Mouse (Mus musculus): ENCODE measurements around the gene Fpr1. TPM values are rescaled to one million over a fixed set of nuclear protein-coding genes. Genes with fewer than 3 reads are reported as not detected.
A peak's percentile ranks its signal among the peaks of the same experiment; 100 is the strongest.
"Not testable (repeated sequence)": the region's sequence is repeated elsewhere in the genome, so short reads cannot be mapped to it uniquely, and the experiment has no call there.

Gene Fpr1
- total RNA-seq (2015) (1.8 and 2.3 TPM in 2 replicates), total RNA-seq (2017) (1.4 and 1.5 TPM in 2 replicates)

DNA sequence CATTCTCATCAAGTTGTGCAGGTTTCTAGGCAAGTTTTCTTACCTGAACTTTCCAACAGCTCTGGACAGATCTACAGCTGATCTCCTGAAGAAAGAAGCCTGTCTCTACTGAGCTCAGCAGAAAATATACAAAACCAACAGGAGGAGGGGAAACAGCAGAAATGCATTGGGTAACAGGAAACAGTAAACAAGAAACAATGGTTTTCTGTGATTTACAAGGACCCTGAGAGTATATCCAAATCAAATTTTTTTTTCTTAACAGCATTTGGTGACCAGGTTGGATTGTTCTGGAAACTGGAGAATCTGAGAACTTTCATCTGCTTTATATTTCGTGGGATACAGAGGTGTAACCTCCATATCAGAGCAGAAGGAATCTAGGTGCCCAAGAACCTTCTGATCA, at the start of gene Fpr1:
TSS of gene Fpr1 (minus strand) at position 101 of the 400 bp plus-strand sequence.
- ATAC-seq (replicated peaks; ENCODE audit: poor library complexity), result no peak

DNA sequence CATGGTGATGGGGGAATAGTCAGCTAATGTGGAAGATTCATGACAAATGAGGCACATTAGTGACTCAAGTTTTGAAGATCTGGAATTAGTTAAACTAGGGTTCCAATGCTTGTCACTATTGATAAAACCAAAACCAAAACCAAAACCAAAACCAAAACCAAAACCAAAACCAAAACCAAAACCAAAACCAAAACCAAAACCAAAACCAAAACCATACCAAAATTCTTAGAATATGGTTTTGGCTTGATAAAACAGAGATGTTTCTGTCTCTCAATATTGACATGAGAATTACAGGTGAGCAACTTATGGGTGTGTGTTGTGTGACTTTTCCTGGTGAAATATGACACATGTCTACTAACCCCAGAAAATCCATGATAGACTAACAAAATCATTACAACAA, 34.0 kb upstream of the Fpr1 start:
- no peak for ATAC-seq (replicated peaks; ENCODE audit: poor library complexity)

DNA sequence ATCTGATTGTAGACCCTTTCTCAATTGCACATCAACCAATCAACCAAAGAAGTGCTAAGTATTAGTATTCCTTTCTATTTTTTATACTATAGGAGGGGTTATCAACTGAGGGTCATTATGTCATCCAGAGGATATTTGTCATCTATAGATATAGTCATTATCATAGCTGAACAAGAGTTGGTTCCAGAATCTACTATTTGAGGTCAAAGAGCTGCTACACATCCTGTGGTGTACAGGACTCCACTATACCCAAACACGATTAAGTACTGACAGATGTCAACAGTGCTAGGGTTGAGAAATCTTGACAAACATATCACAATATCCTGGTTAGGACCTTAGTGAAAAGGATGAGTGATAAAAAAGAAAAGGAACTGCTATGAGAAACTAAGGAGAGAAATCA, 33.6 kb upstream of the Fpr1 start:
- no peak for ATAC-seq (replicated peaks; ENCODE audit: poor library complexity)

DNA sequence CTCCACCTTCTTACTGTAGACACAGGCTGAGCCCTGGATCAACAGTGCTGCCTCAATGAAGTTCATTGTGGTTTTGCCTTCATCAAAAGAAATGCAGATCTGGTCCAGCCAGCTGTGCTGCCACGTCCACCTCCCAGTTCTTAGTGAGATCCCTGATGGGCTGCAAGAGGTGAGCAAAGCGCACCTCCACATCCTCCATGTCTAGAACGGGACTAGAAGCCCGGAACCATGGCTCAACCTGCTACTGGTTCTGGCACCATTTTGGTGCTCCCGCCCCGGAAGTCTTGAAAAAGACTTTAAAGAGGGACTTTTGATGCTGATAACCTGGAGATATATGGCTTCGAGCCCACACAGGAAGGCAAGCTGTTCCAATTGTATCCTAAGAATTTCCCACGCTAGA, 28.9 kb upstream of the Fpr1 start:
- not testable (repeated sequence) for ATAC-seq (replicated peaks; ENCODE audit: poor library complexity)

DNA sequence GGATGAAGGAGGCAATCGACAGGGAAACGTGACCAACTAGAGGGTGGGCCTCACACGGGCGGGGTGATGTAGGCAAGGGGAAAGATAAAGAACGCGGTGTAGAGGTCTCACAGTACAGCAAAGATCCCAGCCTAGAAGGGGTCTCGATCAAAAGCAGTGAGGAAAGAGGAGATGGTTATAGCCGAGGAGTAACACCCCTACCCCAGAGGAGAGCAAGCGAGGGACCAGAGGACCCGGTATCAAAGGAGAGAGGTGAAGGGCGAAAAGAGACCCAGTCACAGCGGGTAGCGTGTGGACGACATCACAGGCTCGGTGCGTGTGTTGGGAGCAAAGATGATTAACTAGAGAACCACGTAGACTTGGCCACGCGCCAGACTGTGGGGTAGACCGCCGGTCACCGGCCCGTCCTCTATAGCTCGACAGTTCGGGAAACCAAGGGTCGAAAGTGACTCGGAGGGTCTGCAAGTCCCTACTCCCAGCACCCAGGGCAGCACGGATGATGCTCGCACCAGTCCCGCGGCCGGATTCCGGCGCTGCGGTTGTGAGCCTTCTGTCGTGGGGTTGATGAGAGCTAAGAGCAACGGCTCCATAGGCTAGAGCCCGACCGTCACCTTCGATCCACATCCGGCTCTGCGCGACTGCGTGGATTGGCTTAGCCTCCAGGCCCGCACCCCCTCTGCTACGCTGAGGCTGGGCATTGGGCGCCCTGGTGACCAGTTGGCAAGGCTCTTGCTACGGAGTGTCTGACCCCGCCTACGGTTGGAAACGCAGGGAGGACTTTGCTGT, 26.1 kb upstream of the Fpr1 start:
- peak; percentile 95 for ATAC-seq (replicated peaks; ENCODE audit: poor library complexity)

DNA sequence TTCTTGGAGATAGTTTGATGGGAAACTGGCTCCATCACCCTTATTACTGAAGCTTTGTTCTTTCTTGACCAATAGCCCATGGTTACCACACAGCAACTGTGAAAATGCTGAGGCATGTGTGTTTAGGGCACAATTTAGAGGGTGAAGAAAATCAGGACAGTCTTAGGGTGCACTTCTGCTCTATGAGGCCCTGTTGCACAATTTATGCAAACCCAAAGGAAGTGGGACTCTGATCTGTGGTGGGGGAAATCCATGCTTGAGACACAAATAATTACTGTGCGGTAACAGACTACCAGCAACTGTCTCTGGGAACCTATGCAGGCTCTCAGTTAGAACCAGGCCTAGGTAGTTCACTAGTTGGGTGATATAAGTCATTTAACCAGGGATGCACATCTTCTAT, 17.0 kb upstream of the Fpr1 start:
- ATAC-seq (replicated peaks; ENCODE audit: poor library complexity), result peak; percentile 87

DNA sequence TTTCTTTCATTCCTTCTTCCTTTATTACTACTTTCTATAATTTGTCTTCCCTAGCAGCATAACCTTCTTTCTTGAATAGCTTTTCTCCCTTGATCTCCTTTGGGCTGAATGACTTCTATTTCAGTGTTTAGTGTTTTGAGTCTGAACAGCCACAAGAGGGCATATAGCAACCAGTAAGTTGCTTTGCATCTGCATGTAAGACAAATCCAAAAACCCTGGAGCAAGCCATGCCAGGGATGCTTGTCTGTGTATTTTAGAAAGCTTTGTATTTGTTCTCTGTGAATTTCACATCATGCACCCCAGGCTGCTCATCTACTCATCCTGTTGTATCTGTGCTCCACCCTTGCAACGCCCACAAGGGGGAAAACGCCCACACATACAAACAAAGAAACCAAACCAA, 15.5 kb upstream of the Fpr1 start:
- 0 out of 2 replicates have a peak, but pooled peaks have one; percentile 21 for ATAC-seq (replicated peaks; ENCODE audit: poor library complexity)

DNA sequence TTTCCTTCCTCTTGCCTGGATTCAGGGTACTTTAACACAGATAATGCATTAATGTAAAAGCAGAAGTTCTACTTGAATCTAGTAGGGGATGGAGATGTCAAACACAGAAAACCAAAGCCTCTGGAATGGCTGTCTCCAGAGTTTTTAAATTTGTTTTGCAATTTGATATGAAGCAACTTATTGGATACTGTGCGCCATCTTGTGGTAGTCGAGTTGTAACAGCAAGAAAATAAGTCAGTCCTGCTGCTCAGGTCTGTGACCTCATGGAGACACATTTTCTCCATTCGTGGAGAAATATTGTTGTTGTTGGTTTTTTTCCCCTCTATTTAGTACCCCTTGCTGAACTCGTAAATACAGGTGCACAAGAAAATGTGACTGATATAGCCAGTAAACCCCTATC, 12.3 kb upstream of the Fpr1 start:
- ATAC-seq (replicated peaks; ENCODE audit: poor library complexity), result peak; percentile 71

DNA sequence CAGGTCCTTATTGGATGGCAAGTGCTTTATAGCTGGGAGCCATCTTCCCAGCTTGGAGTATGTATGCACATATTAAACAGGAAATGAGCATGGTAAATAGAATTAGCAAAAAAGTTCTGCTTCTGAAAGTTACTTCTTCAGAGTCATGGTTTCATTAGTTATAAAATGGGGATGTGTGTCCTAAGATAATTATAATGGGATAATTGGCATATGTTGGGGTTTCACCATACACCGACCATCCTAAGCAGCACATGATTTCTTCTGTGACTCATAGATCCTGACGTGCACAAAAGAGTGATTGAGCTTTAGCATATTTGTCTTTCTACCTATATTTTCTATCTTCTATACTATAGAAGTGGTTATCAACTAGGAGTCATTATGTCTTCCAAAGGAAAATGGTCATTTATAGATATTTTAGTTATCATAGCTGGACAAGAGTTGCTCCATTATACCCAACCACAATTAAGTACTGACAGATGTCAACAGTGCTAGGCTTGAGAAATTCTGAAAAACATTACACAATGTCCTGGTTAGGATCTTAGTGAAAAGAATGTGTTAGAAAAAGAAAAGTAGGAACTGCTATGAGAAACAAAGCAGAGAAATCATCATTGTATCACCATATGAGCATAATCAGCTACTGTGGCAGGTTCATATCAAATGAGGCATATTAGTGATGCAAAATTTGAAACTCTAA, 6.1 kb upstream of the Fpr1 start:
- peak; percentile 83 for ATAC-seq (replicated peaks; ENCODE audit: poor library complexity)

DNA sequence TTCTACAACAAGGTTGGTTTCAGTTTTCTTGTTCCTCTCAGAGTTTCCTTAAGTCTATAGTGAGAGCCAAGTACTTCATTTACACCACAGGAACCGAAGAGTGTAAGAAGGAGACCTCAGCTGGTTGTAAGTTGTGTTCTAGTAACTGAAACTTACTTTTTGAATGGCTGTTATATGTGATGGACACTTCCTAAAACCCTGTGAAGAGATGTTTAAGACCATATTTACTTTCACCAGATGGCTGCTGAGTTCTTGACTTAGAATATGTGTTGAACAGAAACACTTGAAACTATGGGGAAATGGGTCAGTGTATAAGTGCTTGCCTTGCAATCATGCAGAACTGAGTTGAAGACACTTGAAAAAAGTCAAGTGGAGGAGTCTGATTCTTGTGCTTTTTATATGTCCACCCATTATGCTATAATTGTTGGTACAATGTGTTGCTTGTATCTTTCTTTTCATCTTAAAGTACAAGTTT, 4.1 kb upstream of the Fpr1 start, which contains the start of the genes Fpr2 and Fpr3:
TSS of gene Fpr2 (plus strand) at position 51 of the 475 bp plus-strand sequence.
TSS of gene Fpr3 (plus strand) at position 79 of the 475 bp plus-strand sequence.
- ATAC-seq (replicated peaks; ENCODE audit: poor library complexity), result 0 out of 2 replicates have a peak, but pooled peaks have one; percentile 8

DNA sequence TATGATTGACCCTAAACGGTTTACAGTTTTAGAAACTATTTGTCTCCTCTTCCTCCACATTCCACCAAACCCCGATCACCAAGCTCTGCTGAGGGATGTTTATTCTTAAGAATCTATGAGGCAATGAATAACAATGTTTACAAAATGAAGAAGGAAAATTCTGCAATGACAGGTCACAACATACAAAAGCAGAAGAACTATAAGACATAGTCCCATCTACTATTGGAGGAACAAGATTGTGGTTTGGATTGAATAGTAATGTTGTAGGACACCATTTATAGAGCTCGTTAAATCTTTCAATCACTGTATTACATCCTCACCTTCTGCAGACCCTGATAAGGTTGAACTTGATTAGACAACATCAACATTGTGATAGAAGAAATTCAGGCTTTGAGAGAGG, 1.1 kb downstream of the Fpr1 start:
- ATAC-seq (replicated peaks; ENCODE audit: poor library complexity), result peak; percentile 45

DNA sequence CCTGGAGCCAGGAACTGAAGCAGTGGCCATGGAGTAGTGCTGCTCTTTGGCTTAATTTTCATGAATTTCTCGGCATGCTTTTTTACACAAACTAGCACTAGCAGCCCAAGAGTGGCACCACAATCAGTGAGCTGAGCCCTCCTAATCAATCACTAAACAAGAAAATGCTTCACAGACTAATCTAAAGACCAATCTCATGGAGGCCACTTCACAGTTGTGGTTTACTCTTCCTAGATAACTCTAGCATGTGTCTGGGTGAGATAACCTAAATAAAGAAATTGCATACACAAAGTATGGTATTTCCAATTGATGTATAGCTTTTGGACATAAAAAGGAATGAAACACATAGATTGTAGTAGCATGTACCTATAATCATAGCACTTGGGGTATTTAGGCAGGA, 4.4 kb downstream of the Fpr1 start:
- 0 out of 2 replicates have a peak, but pooled peaks have one; percentile 39 for ATAC-seq (replicated peaks; ENCODE audit: poor library complexity)

DNA sequence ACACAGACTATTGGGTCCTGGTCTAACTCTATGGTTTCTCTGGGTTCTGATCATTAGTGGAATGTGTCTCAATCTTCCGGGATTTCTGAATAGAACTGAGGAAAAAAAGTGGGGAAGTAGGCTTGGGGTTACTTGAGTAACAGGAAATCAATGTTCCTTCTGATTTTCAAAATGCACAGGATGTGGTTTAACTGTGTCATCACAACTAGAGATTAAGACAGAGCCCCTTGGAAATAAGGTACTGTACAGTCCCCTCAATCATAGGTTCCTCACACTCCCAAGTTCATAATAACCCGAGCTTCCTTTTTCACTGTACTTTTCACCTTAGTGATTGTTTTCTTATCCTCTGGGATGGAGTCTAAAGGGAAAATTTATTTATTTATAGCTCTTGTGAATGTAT, 12.0 kb downstream of the Fpr1 start:
- peak; percentile 87 for ATAC-seq (replicated peaks; ENCODE audit: poor library complexity)

DNA sequence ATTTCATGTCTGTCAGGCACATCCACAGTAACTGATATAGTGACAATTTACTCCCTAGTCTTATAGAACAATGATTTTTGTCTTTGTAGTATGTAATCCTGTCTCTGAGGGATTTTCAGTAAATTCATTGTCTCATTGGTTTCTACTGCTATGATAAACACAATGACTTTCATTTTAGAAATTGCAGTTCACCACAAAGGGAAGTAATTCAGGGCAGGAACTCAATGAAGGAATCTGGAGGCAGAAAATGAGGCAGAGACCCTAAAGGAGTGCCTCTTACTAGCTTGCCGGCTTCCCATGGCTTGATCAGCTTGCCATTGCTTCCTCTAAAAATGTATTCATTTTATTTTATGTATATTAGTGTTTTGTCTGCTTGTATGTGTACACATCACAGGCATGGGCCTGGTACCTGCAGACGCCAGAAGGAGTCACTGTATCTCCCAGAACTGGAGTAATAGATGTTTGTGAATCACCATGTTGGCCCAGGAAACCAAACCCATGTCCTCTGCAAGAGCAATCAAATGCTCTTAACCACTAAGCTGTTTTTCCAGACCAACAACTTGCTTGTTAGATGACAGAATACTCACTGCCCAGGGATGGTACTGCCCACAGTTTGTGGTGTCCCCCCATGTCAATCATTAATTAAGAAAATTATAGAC, 12.7 kb downstream of the Fpr1 start:
- ATAC-seq (replicated peaks; ENCODE audit: poor library complexity), result peak; percentile 38

DNA sequence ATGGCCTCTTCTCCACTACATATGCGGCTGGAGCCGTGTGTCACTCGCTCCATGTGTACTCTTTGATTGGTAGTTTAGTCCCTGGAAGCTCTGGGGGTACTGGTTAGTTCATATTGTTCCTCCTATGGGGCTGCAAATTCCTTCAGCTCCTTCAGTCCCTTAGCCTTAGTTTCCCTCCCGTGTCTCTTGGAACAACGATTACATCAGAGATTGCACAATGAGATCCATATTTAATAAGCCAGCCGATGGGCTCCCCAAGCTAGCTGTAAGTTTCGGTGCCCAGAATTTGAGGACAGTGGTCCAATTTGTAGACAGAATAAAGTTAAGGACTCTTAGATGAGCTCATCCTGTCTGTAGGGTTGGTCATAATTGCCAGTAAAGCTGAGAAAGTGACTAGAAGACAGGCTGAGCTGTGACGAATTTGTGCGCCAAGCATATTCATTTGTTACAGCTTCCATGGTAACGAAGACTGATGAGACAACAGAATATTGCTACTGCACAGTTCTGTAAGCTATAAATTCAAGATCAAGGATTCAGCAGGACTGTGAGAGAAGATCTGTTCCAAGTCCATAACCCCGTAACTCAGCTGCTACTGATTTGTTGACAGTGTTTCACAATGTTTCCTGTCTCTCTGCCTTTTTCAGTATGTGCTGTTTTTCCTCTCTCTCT, 16.8 kb downstream of the Fpr1 start:
- ATAC-seq (replicated peaks; ENCODE audit: poor library complexity), result no peak

DNA sequence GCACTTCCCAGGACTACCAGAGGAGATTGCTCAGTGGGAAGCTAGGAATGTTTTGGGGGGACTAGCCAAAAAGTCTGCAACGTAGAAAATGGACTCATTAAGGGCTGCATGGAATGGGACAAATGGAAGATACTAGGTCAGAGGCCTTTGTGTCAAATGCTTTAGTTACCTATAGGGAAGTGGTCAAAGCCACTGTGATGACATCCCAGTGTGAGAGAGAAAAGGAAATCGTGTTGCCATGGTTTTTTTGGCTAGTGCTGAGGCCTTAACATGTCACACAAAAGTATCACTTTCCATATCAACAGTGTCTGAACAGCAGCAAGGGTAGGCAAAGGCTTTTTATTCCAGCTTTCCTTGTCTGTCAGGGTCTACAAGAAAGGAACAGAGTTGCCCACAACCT, 18.6 kb downstream of the Fpr1 start:
- peak; percentile 91 for ATAC-seq (replicated peaks; ENCODE audit: poor library complexity)

DNA sequence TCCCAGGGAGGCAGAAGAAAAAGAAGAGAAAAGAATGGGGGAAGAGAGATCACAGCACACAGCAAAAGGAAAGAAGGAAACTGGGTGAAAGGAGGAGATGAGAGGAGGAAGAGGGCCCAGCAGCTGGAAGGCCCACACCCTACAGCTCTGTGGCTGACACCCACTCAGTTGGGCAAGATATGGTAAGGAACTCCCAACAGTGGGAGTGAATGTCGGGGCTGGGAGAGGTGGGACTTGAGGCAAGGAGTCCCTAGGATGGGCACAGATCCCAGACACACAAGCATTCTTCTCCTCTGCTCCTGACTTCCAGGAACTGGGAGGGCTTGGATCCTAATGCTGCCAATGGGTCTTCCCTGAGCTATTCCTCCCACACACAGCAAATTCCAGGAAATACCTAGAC, 21.4 kb downstream of the Fpr1 start:
- no peak for ATAC-seq (replicated peaks; ENCODE audit: poor library complexity)

DNA sequence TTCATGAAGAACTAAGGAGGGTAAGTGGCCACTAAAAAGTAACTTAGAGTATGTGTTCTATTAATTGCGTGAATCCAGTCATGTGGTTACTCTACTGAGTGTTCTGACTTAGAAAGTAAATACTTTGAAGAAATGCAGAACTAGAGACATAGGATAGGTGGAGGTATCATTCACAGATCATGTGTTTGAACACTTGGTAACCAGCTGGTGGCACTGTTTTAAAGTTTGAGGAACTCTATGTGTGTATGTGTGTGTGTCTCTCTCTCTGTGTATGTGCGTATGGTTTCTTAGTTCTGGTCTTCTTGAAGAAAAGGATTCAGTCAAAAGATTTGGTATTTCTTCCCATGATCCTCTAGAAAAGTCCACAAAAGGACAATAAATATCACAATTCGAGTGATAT, 23.6 kb downstream of the Fpr1 start:
- ATAC-seq (replicated peaks; ENCODE audit: poor library complexity), result peak; percentile 88

DNA sequence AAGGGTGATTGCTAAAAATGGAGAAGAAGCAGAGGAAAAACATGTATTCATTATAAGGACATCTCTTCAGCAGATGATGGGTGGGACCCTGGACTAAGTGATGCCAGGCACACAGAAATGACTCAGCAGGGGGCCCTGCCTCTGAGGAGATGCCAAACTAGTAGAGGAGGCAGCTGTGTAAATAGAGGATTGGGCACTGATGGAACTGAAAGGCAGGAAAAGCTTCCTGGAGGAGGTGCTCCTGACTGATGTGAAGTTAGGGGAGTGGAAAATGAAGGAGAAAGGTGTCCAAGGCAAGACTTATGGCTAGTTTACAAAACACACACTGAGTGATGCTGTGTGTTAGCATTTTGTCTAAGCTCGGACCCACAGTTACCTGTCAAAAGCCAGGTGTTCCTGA, 26.3 kb downstream of the Fpr1 start:
- no peak for ATAC-seq (replicated peaks; ENCODE audit: poor library complexity)

DNA sequence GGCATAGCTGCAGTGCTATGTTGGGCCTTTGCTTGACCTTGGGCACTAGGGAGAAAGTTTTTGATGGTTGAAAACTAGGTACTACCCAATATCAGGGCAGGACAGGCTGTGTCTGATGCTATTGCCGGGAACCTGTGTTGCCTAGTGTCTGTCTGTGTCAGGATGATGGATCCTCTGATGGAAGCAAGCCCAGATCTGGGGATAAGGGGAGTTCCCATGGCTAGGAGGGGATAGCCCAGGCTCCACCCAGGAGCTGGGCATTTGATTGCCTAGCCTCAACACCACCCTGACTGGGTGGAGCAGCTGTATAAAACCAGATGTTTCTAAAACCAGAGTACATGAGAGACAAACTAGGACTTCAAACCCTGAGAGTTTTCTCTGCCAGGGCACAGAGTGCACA, 27.1 kb downstream of the Fpr1 start:
- no peak for ATAC-seq (replicated peaks; ENCODE audit: poor library complexity)
